8 mouse cellular contexts compared by ENCODE assay signal in the genomic region with DNA sequence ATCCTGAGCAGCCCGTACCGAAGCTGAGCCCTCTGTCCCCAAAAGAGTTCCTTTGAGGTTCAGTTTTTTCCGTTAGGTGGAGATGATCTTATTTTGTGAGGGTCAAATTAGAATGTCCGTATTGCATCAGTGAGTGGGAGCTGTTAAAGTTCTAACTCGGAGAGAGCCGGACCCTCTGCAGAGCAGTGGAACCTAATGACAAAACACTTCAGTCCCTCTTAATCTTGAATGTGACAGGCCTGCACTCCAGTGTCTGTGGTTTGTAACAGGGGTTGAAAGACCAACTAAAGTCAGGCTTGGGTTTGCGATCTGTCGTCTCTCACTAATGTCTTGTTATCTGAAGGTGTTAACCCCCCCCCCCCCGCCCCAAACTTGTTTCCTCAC. TPM values are rescaled to one million over a fixed set of nuclear protein-coding genes. Genes with fewer than 3 reads are reported as not detected.
DNase-seq lines count a peak whose midpoint lies in the region; ATAC-seq and TF ChIP-seq lines count a peak whose summit lies in the region.

No protein-coding gene starts in this region.

- H3K9me3 ChIP-seq in lung, embryonic 16.5 days (ENCODE audit: control insufficient read depth, low read length): no peaks in the 10 kb centered on the region
- H3K9me3 ChIP-seq in limb, embryonic 13.5 days: no peaks in the 10 kb centered on the region

- H3K36me3 ChIP-seq in lung, embryonic 16.5 days (ENCODE audit: control insufficient read depth, insufficient read depth, low read length): peaks cover 11% of the 10 kb centered on the region
- peaks cover 20% of the 10 kb centered on the region for H3K36me3 ChIP-seq in limb, embryonic 13.5 days
- peaks cover 15% of the 10 kb centered on the region for H3K36me3 ChIP-seq in small intestine, adult 2 months (ENCODE audit: control insufficient read depth, insufficient read depth, low read length)

- peak overlapping the region; percentile 88 for H3K4me3 ChIP-seq in lung, embryonic 16.5 days (ENCODE audit: low read length)
- peak overlapping the region; percentile 87 for H3K4me3 ChIP-seq in limb, embryonic 13.5 days
- H3K4me3 ChIP-seq in small intestine, adult 2 months (ENCODE audit: low read depth, low read length): peak overlapping the region; percentile 85

- WGBS in lung, embryonic 16.5 days: 1% methylated on average over 9 of the region's 9 CpGs
- 2% methylated on average over 9 of the region's 9 CpGs for WGBS in limb, embryonic 13.5 days
- 3% methylated on average over 9 of the region's 9 CpGs for WGBS in small intestine, adult 2 months

- no peak for TF ChIP-seq CTCF in small intestine, adult 2 months (IDR thresholded peaks at IDR 0.05; ENCODE audit: extremely low read depth, insufficient read length, insufficient replicate concordance, low read depth, low read length)

- ATAC-seq in lung, embryonic 16.5 days (ENCODE audit: low read depth): peak; percentile 46
- ATAC-seq in erythroblast, adult 5-6 weeks (replicated peaks; ENCODE audit: low FRiP score, poor library complexity, severe bottlenecking): peak; percentile 51
- no peak; the same call in 1 of the 2 replicates for ATAC-seq in limb, embryonic 13.5 days (ENCODE audit: low FRiP score, low read depth)

- peak overlapping the region; percentile 88 for H3K9ac ChIP-seq in lung, embryonic 16.5 days (ENCODE audit: low read length)
- peak overlapping the region; percentile 85 for H3K9ac ChIP-seq in limb, embryonic 13.5 days

- peaks cover 6% of the 10 kb centered on the region for H3K4me1 ChIP-seq in lung, embryonic 16.5 days (replicated peaks; ENCODE audit: control insufficient read depth, insufficient read depth, low read length)
- peaks cover 8% of the 10 kb centered on the region for H3K4me1 ChIP-seq in limb, embryonic 13.5 days
- peaks cover 6% of the 10 kb centered on the region; the same call in 1 of the 2 replicates for H3K4me1 ChIP-seq in small intestine, adult 2 months (ENCODE audit: control insufficient read depth, insufficient read depth, insufficient read length, low read length)

- H3K4me2 ChIP-seq in lung, embryonic 16.5 days (ENCODE audit: low read depth, low read length): peak overlapping the region; percentile 72
- H3K4me2 ChIP-seq in limb, embryonic 13.5 days (replicated peaks): peak overlapping the region; percentile 79

- H3K27ac ChIP-seq in lung, embryonic 16.5 days (ENCODE audit: low read length): peak overlapping the region; percentile 47; the same call in 1 of the 2 replicates
- H3K27ac ChIP-seq in limb, embryonic 13.5 days: no peak overlapping the region
- H3K27ac ChIP-seq in small intestine, adult 2 months (ENCODE audit: insufficient read depth, low read depth, low read length): no peak overlapping the region

- TF ChIP-seq POLR2A in small intestine, adult 2 months (IDR thresholded peaks at IDR 0.05; ENCODE audit: low read depth, low read length): no peak

- no peak for DNase-seq in lung, postnatal 4 days
- DNase-seq in thymus, postnatal 14 days: no peak
- no peak for DNase-seq in gastrocnemius, postnatal 10 days
- no peak for DNase-seq in thymus, postnatal 25 days

- H3K27me3 ChIP-seq in lung, embryonic 16.5 days (ENCODE audit: control insufficient read depth, insufficient read depth, low read depth, low read length): no peaks in the 10 kb centered on the region
- no peaks in the 10 kb centered on the region for H3K27me3 ChIP-seq in limb, embryonic 13.5 days
- H3K27me3 ChIP-seq in small intestine, adult 2 months (ENCODE audit: control insufficient read depth, insufficient read depth, low read length): no peaks in the 10 kb centered on the region

RNA-seq across cellular contexts. Expression of a gene that starts 0.5 kb away (rescaled TPM):
- polyA plus RNA-seq in lung, embryonic 16.5 days (2015; fragmentation: Nextera tagmentation; extraction: Ambion mirVana): 52.2 and 58.0 TPM in 2 replicates
- total RNA-seq in erythroblast, adult 5-6 weeks (2015; ENCODE audit: low replicate concordance): 18.8 and 36.8 TPM in 2 replicates
- 87.7 and 93.6 TPM in 2 replicates for total RNA-seq in erythroblast, adult 5-6 weeks (2017; ENCODE audit: low replicate concordance)
- polyA plus RNA-seq in limb, embryonic 13.5 days (2015; fragmentation: Nextera tagmentation; extraction: Ambion mirVana): 62.9 and 66.3 TPM in 2 replicates
- 0.71 and 2.3 TPM in 2 replicates for polyA plus RNA-seq in small intestine, adult 2 months (2012; rRNA removed)
- 10 to 100 TPM; 28.9 to 31.5 TPM for total RNA-seq in gastrocnemius, postnatal 10 days (2021)

RNA-seq across cellular contexts. Expression of a gene that starts 8.0 kb away (rescaled TPM):
- 91.5 and 98.6 TPM in 2 replicates for polyA plus RNA-seq in lung, embryonic 16.5 days (2015; fragmentation: Nextera tagmentation; extraction: Ambion mirVana)
- total RNA-seq in erythroblast, adult 5-6 weeks (2015; ENCODE audit: low replicate concordance): 98.6 and 127 TPM in 2 replicates
- total RNA-seq in erythroblast, adult 5-6 weeks (2017; ENCODE audit: low replicate concordance): 89.8 and 114 TPM in 2 replicates
- 100 and 104 TPM in 2 replicates for polyA plus RNA-seq in limb, embryonic 13.5 days (2015; fragmentation: Nextera tagmentation; extraction: Ambion mirVana)
- polyA plus RNA-seq in small intestine, adult 2 months (2012; rRNA removed): 6.7 and 7.5 TPM in 2 replicates
- 10 to 100 TPM; 21.9 to 23.3 TPM for total RNA-seq in gastrocnemius, postnatal 10 days (2021)

RNA-seq across cellular contexts. Expression of a gene that starts 40.1 kb away (rescaled TPM):
- 3.4 and 4.1 TPM in 2 replicates for polyA plus RNA-seq in lung, embryonic 16.5 days (2015; fragmentation: Nextera tagmentation; extraction: Ambion mirVana)
- not detected in 2 replicates for total RNA-seq in erythroblast, adult 5-6 weeks (2015; ENCODE audit: low replicate concordance)
- total RNA-seq in erythroblast, adult 5-6 weeks (2017; ENCODE audit: low replicate concordance): not detected in 2 replicates
- 19.9 and 20.1 TPM in 2 replicates for polyA plus RNA-seq in limb, embryonic 13.5 days (2015; fragmentation: Nextera tagmentation; extraction: Ambion mirVana)
- polyA plus RNA-seq in small intestine, adult 2 months (2012; rRNA removed): 2.9 and 5.9 TPM in 2 replicates
- total RNA-seq in gastrocnemius, postnatal 10 days (2021): 10 to 100 TPM; 27.9 to 31.1 TPM

Comparison
In these comparisons a context has a peak if more than half of its experiments do, and no peak if none do; other contexts are left out.
1. RNA of a gene that starts 0.5 kb away (polyA plus RNA-seq): 62.9 to 66.3 TPM in limb, embryonic 13.5 days and 52.2 to 58.0 TPM in lung, embryonic 16.5 days; 0.71 to 2.3 TPM in small intestine, adult 2 months; every median in the first group is over 10 times any median in the second.
2. RNA of a gene that starts 8.0 kb away (polyA plus RNA-seq): 100 to 104 TPM in limb, embryonic 13.5 days and 91.5 to 98.6 TPM in lung, embryonic 16.5 days; 6.7 to 7.5 TPM in small intestine, adult 2 months; every median in the first group is over 10 times any median in the second.
3. Peak in every context shown above with its lines, with median percentiles within 50 percentile points of each other: H3K4me3 ChIP-seq.